Mouse (Mus musculus): ENCODE results near the gene Dnase2a. TPM values are rescaled to one million over a fixed set of nuclear protein-coding genes. Genes with fewer than 3 reads are reported as not detected.
"Not testable (repeated sequence)": the region's sequence is repeated elsewhere in the genome, so short reads cannot be mapped to it uniquely, and the experiment has no call there.

Dnase2a gene
- polyA plus RNA-seq, 1 experiment from 2014 or later, result 14.4 TPM

DNA sequence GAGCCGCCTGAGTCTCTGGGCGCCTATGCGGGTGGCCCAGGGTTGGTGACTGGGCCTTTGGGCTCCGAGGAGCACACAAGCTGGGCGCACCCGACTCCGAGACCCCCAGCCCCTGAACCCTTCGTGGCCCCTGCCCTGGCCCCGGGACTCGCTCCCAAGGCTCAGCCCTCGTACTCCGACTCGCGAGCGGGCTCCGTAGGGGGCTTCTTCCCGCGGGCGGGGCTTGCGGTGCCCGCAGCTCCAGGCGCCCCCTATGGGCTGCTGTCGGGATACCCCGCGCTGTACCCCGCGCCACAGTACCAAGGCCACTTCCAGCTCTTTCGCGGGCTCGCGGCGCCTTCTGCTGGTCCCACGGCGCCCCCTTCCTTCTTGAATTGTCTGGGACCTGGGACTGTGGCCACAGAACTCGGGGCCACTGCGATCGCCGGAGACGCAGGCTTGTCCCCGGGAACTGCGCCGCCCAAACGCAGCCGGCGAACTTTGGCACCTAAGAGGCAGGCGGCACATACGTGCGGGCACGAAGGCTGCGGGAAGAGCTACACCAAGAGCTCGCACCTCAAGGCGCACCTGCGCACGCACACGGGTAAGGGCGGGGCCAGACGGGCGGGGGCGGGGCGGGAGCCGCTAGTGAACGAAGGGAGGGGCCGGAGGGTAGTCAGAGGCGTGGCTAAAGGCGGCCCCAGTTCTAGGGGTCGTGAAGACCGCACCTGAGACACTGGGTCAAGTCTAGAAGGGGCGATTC is 5.3 kb upstream of the Dnase2a start:
- WGBS, result under 1% methylated on average over 68 of the region's 68 CpGs
- H3K4me3 ChIP-seq (replicated peaks; ENCODE audit: low read length), result peak overlapping the region; percentile 67
- ATAC-seq (ENCODE audit: insufficient read depth, low FRiP score), result peak; percentile 90

DNA sequence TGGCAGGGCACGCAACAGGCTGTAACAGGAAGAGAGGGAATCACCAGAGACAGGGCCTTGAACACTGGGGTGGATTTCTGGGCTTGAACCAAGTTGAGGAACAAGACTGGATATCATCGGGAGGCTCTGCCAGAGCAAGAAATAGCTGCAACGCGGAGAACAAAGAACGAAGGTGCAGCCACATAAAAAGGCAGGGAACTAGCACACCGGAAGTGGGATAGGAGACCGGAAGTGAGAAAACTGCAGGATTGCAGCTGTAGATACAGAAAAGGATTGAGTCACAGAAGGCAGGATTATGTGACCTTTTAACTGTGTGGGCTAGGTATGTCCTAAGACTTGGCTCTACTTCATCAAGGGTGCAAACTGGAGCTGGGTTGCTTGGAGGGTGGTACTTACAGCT is 4.0 kb upstream of the Dnase2a start:
- Histone ChIP-seq H3K9me3 (replicated peaks; ENCODE audit: control insufficient read depth, low read length) (no peaks in the 10 kb centered on the region), H3K27ac (ENCODE audit: low read length) (no peak overlapping the region), H3K4me1 (ENCODE audit: control insufficient read depth, insufficient read depth, low read length) (peaks cover 15% of the 10 kb centered on the region), H3K36me3 (ENCODE audit: control insufficient read depth, insufficient read depth, low read length) (no peaks in the 10 kb centered on the region), H3K9ac (ENCODE audit: low read length) (no peak overlapping the region), H3K27me3 (ENCODE audit: control insufficient read depth, insufficient read depth, low read length) (no peaks in the 10 kb centered on the region), H3K4me3 (replicated peaks; ENCODE audit: low read length) (no peak overlapping the region), H3K4me2 (ENCODE audit: low read depth, low read length) (no peak overlapping the region)
- no peak for ATAC-seq (ENCODE audit: insufficient read depth, low FRiP score)
- 88% methylated on average over 7 of the region's 7 CpGs for WGBS

More for the DNA sequence above, 5.3 kb upstream of the Dnase2a start:
- Histone ChIP-seq H3K9ac (ENCODE audit: low read length) (peak overlapping the region; percentile 90), H3K27me3 (ENCODE audit: control insufficient read depth, insufficient read depth, low read length) (no peaks in the 10 kb centered on the region), H3K9me3 (replicated peaks; ENCODE audit: control insufficient read depth, low read length) (no peaks in the 10 kb centered on the region), H3K27ac (ENCODE audit: low read length) (peak overlapping the region; percentile 84), H3K4me1 (ENCODE audit: control insufficient read depth, insufficient read depth, low read length) (peaks cover 9% of the 10 kb centered on the region; the same call in 1 of the 2 replicates), H3K36me3 (ENCODE audit: control insufficient read depth, insufficient read depth, low read length) (no peaks in the 10 kb centered on the region), H3K4me2 (ENCODE audit: low read depth, low read length) (peak overlapping the region; percentile 100)

DNA sequence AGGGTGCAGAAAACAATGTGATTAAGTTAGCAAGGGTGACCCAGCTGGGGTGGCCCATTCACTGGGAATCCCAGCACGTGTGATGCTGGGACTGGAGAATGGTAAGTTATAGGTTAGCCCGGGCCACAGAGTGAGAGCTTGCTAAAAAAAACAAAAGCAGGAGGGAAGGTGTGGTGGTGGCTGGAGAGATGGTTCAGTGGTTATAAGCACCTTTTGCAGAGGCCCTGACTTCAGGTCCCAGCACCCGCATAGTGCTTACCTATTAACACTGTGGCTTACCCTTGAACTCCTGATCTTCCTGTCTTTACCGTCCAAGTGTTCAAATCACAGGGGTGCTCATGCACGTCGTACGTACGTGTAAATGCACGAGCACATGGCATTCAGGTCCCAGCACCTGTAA is 1.3 kb upstream of the Dnase2a start:
- 91% methylated on average over 9 of the region's 9 CpGs for WGBS
- H3K9ac ChIP-seq (ENCODE audit: low read length), result no peak overlapping the region

DNA sequence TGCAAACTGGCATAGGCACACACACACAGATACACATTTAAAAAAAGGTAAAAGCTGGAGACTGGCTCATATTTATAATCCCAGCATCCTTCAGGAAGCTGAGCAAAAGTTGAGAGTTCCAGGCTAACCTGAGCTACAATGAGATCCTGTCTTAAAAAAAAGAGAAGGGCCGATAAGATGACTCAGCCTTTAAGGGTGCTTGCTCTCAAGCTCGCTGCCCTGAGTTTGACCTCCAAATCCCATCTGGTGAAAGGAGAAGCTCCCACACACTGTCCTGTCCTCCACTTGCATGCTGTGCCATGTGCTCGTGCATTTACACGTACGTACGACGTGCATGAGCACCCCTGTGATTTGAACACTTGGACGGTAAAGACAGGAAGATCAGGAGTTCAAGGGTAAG is 867 bp upstream of the Dnase2a start:
- Histone ChIP-seq H3K4me3 (replicated peaks; ENCODE audit: low read length) (no peak overlapping the region), H3K4me1 (ENCODE audit: control insufficient read depth, insufficient read depth, low read length) (peaks cover 13% of the 10 kb centered on the region), H3K27ac (ENCODE audit: low read length) (no peak overlapping the region), H3K9me3 (replicated peaks; ENCODE audit: control insufficient read depth, low read length) (no peaks in the 10 kb centered on the region), H3K9ac (ENCODE audit: low read length) (no peak overlapping the region), H3K27me3 (ENCODE audit: control insufficient read depth, insufficient read depth, low read length) (peaks cover 15% of the 10 kb centered on the region), H3K4me2 (ENCODE audit: low read depth, low read length) (no peak overlapping the region), H3K36me3 (ENCODE audit: control insufficient read depth, insufficient read depth, low read length) (no peaks in the 10 kb centered on the region)
- no peak for ATAC-seq (ENCODE audit: insufficient read depth, low FRiP score)
- 71% methylated on average over 8 of the region's 8 CpGs for WGBS

More for the DNA sequence above, 1.3 kb upstream of the Dnase2a start:
- H3K4me1 ChIP-seq (ENCODE audit: control insufficient read depth, insufficient read depth, low read length), result peaks cover 16% of the 10 kb centered on the region
- no peak overlapping the region for H3K4me2 ChIP-seq (ENCODE audit: low read depth, low read length)
- no peak for ATAC-seq (ENCODE audit: insufficient read depth, low FRiP score)
- H3K9me3 ChIP-seq (replicated peaks; ENCODE audit: control insufficient read depth, low read length), result no peaks in the 10 kb centered on the region
- H3K36me3 ChIP-seq (ENCODE audit: control insufficient read depth, insufficient read depth, low read length), result no peaks in the 10 kb centered on the region
- no peak overlapping the region for H3K4me3 ChIP-seq (replicated peaks; ENCODE audit: low read length)
- H3K27ac ChIP-seq (ENCODE audit: low read length), result no peak overlapping the region
- peaks cover 10% of the 10 kb centered on the region for H3K27me3 ChIP-seq (ENCODE audit: control insufficient read depth, insufficient read depth, low read length)

DNA sequence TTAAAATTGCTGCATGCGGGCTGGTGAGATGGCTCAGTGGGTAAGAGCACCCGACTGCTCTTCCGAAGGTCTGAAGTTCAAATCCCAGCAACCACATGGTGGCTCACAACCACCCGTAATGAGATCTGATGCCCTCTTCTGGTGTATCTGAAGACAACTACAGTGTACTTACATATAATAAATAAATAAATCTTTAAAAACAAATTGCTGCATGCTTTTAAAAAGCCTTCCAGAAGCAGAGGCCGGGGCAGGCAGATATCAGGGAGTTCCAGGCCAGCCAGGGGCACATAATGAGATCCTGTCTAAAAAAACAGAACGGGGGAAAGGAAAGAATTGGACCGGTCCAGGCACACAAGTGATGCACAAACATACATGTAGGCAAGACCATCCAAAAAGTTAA is 381 bp upstream of the Dnase2a start:
- Histone ChIP-seq H3K4me2 (ENCODE audit: low read depth, low read length) (peak overlapping the region; percentile 96), H3K4me1 (ENCODE audit: control insufficient read depth, insufficient read depth, low read length) (peaks cover 16% of the 10 kb centered on the region), H3K9ac (ENCODE audit: low read length) (peak overlapping the region; percentile 51), H3K4me3 (replicated peaks; ENCODE audit: low read length) (peak overlapping the region; percentile 65), H3K27me3 (ENCODE audit: control insufficient read depth, insufficient read depth, low read length) (peaks cover 18% of the 10 kb centered on the region)
- 24% methylated on average over 6 of the region's 7 CpGs for WGBS
- H3K36me3 ChIP-seq (ENCODE audit: control insufficient read depth, insufficient read depth, low read length); H3K9me3 ChIP-seq (replicated peaks; ENCODE audit: control insufficient read depth, low read length); ATAC-seq (ENCODE audit: insufficient read depth, low FRiP score); H3K27ac ChIP-seq (ENCODE audit: low read length): not testable (repeated sequence)

DNA sequence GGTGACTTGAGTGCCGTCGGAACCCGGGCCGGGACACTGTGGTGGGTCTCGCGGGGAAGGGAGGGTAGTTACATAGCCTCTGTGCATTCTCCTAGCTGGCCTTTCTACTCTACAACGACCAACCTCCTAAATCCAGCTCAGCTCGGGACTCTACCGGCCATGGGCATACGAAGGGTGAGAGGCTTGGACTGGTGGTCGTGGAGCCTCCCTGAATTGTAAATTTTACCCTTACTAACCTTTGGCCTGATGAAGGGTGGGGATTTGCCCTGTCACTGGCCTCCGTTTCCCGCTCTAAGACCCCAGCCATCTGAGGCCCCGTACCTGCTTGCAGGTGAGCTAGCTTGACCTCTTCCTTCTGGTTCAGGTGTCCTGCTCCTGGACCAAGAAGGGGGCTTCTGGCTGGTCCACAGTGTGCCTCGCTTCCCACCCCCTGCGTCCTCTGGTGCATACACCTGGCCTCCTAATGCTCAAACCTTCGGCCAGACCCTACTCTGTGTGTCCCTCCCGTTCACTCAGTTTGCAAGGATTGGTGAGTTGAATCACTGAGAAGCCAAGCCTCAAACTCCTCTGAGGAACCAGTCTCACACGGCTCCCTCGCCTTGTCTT is 905 bp downstream of the Dnase2a start:
- WGBS, result 46% methylated on average over 20 of the region's 20 CpGs
- H3K4me3 ChIP-seq (replicated peaks; ENCODE audit: low read length), result peak overlapping the region; percentile 65
- 0 out of 2 replicates have a peak, but pooled peaks have one; percentile 6 for ATAC-seq (ENCODE audit: insufficient read depth, low FRiP score)

DNA sequence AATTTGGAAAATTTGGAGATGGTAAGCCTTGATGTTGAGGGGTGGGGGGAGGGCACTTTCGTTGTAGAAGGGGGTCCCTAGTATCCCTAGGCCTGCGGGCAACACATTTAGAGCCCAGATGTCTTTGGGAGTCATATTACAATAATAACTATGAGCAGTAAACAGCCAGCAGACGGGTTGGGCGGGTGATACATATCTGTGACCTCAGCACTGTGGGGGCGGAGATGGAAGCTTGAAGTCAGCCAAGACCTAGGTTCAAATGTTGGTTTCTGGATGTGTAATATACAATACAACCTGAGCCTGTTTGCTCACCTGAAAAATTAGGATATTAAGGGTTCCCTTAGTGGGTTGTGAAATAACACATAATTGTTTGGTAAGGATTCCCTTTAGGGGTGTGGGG is 1.6 kb downstream of the Dnase2a start:
- WGBS, result 73% methylated on average over 5 of the region's 5 CpGs
- Histone ChIP-seq H3K4me3 (replicated peaks; ENCODE audit: low read length) (no peak overlapping the region), H3K4me2 (ENCODE audit: low read depth, low read length) (no peak overlapping the region), H3K9ac (ENCODE audit: low read length) (no peak overlapping the region), H3K27me3 (ENCODE audit: control insufficient read depth, insufficient read depth, low read length) (peaks cover 21% of the 10 kb centered on the region), H3K4me1 (ENCODE audit: control insufficient read depth, insufficient read depth, low read length) (peaks cover 11% of the 10 kb centered on the region), H3K9me3 (replicated peaks; ENCODE audit: control insufficient read depth, low read length) (no peaks in the 10 kb centered on the region), H3K27ac (ENCODE audit: low read length) (no peak overlapping the region), H3K36me3 (ENCODE audit: control insufficient read depth, insufficient read depth, low read length) (no peaks in the 10 kb centered on the region)
- ATAC-seq (ENCODE audit: insufficient read depth, low FRiP score), result no peak

More for the DNA sequence above, 905 bp downstream of the Dnase2a start:
- Histone ChIP-seq H3K27ac (ENCODE audit: low read length) (no peak overlapping the region), H3K4me1 (ENCODE audit: control insufficient read depth, insufficient read depth, low read length) (peaks cover 11% of the 10 kb centered on the region), H3K9ac (ENCODE audit: low read length) (peak overlapping the region; percentile 79), H3K4me2 (ENCODE audit: low read depth, low read length) (peak overlapping the region; percentile 96), H3K36me3 (ENCODE audit: control insufficient read depth, insufficient read depth, low read length) (no peaks in the 10 kb centered on the region), H3K9me3 (replicated peaks; ENCODE audit: control insufficient read depth, low read length) (no peaks in the 10 kb centered on the region), H3K27me3 (ENCODE audit: control insufficient read depth, insufficient read depth, low read length) (peaks cover 21% of the 10 kb centered on the region)

DNA sequence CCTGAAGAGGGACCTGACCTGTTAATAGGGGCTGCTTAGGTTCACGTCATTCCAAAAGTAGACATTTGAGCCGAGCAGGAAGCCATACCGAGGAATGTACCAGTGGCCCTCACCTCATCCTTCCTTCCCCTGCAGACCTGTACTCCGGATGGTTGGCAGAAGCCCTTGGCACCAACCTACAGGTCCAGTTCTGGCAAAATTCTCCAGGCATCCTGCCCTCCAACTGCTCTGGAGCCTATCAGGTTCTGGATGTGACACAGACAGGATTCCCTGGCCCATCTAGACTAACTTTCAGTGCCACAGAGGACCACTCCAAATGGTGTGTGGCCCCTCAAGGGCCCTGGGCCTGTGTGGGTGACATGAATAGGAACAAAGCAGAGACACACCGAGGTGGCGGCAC is 2.2 kb downstream of the Dnase2a start:
- Histone ChIP-seq H3K4me1 (ENCODE audit: control insufficient read depth, insufficient read depth, low read length) (peaks cover 11% of the 10 kb centered on the region), H3K4me3 (replicated peaks; ENCODE audit: low read length) (no peak overlapping the region), H3K4me2 (ENCODE audit: low read depth, low read length) (no peak overlapping the region), H3K27ac (ENCODE audit: low read length) (no peak overlapping the region), H3K9me3 (replicated peaks; ENCODE audit: control insufficient read depth, low read length) (0 out of 2 replicates have a peak, but pooled peaks cover 4% of the 10 kb centered on the region), H3K27me3 (ENCODE audit: control insufficient read depth, insufficient read depth, low read length) (peaks cover 21% of the 10 kb centered on the region), H3K36me3 (ENCODE audit: control insufficient read depth, insufficient read depth, low read length) (no peaks in the 10 kb centered on the region), H3K9ac (ENCODE audit: low read length) (no peak overlapping the region)
- WGBS, result 89% methylated on average over 6 of the region's 6 CpGs
- ATAC-seq (ENCODE audit: insufficient read depth, low FRiP score), result no peak

DNA sequence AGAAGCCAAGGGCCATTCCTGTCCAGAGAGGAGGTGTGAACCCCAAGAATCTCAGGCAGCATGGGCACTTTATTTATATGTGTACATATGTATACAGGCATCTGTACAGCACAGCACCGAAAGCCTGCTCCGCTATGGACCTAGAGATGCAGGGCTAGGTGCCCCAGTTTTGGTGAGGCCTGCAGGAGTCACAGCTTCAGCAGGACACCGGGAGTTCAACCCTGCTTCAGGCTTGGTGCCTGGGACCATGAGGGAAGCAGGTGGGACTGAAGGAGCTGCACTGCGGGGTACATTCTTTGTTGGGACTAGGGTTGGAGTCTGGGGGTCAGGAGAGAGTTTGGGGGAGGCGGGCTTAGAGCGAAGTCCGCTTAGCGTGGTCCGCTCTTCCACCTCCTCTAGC is 3.5 kb downstream of the Dnase2a start:
- Histone ChIP-seq H3K27ac (ENCODE audit: low read length) (no peak overlapping the region), H3K4me2 (ENCODE audit: low read depth, low read length) (no peak overlapping the region), H3K4me3 (replicated peaks; ENCODE audit: low read length) (no peak overlapping the region), H3K27me3 (ENCODE audit: control insufficient read depth, insufficient read depth, low read length) (peaks cover 21% of the 10 kb centered on the region), H3K36me3 (ENCODE audit: control insufficient read depth, insufficient read depth, low read length) (no peaks in the 10 kb centered on the region; the same call in 1 of the 2 replicates), H3K9me3 (replicated peaks; ENCODE audit: control insufficient read depth, low read length) (0 out of 2 replicates have a peak, but pooled peaks cover 6% of the 10 kb centered on the region), H3K4me1 (ENCODE audit: control insufficient read depth, insufficient read depth, low read length) (peaks cover 11% of the 10 kb centered on the region), H3K9ac (ENCODE audit: low read length) (no peak overlapping the region)
- WGBS, result 82% methylated on average over 9 of the region's 9 CpGs
- ATAC-seq (ENCODE audit: insufficient read depth, low FRiP score), result no peak

All from stomach, embryonic 16.5 days (tissue).